Comparison of ENCODE assay signal across 8 mouse cellular contexts in the genomic region with DNA sequence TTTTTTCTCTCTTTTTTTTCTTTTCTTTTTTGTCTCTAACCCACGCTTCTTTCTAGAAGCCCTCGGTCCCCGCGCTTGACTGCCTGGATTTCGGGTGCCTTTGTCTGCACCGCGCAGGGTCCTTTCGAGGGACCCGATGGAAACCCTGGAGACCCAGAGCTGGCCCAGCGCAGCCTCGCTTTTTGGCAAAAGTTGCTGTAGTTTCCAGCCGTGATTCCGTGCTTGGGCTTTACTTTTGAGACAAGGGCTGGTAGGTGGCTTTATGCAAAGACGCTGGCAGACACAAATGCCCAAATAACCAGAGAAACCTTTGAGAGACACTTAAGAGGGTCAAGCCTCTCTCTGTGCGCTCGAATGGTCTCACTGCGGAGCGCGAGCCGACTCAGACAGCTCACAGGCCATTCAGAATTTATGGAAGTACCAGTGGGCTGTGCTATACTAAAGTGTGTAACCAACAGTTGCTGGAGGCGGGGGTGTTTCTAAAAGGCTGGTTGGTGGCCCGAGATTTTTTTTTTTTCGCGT. TPM values are rescaled to one million over a fixed set of nuclear protein-coding genes. Genes with fewer than 3 reads are reported as not detected.
DNase-seq lines count a peak whose midpoint lies in the region; ATAC-seq and TF ChIP-seq lines count a peak whose summit lies in the region.

No protein-coding gene starts in this region.

- no peaks in the 10 kb centered on the region for H3K36me3 ChIP-seq in kidney, postnatal 0 days (ENCODE audit: insufficient read depth, low read length)

- DNase-seq in kidney, postnatal 0 days (ENCODE audit: low spot score), result peak; percentile 42
- DNase-seq in kidney, postnatal 25 days, result no peak
- peak; percentile 39 for DNase-seq in embryo, embryonic 11 days
- peak; percentile 34 for DNase-seq in induced T-regulatory cell, adult 2 months (ENCODE audit: low read depth)
- peak; percentile 21 for DNase-seq in naive thymus-derived CD4-positive, alpha-beta T cell, adult 2 months (ENCODE audit: low read depth)
- no peak for DNase-seq in cerebellum, postnatal 36 days
- no peak for DNase-seq in Muller cell, postnatal 12 days (ENCODE audit: inconsistent ontology term)

- no peak overlapping the region for H3K27ac ChIP-seq in kidney, postnatal 0 days

- peaks cover 11% of the 10 kb centered on the region; the same call in 1 of the 2 replicates for H3K27me3 ChIP-seq in kidney, postnatal 0 days (ENCODE audit: insufficient read depth, low read length)

- no peaks in the 10 kb centered on the region for H3K9me3 ChIP-seq in kidney, postnatal 0 days (replicated peaks; ENCODE audit: low read length)

- no peak for ATAC-seq in kidney, postnatal 0 days (replicated peaks; ENCODE audit: low FRiP score, low read depth)
- ATAC-seq in cerebellum, adult (ENCODE audit: insufficient number of reproducible peaks, low FRiP score, low TSS enrichment), result no peak

- 0 out of 2 replicates have a peak, but pooled peaks cover 5% of the 10 kb centered on the region for H3K4me1 ChIP-seq in kidney, postnatal 0 days (replicated peaks; ENCODE audit: insufficient read depth, low read length)

- WGBS in kidney, postnatal 0 days, result 4% methylated on average over 24 of the region's 24 CpGs

- TF ChIP-seq CTCF in kidney, postnatal 0 days (IDR thresholded peaks at IDR 0.05; ENCODE audit: low read depth), result no peak

- H3K4me3 ChIP-seq in kidney, postnatal 0 days (replicated peaks; ENCODE audit: low read depth, low read length), result peak overlapping the region; percentile 41

- no peak overlapping the region for H3K9ac ChIP-seq in kidney, postnatal 0 days (ENCODE audit: low read depth, low read length)

- H3K4me2 ChIP-seq in kidney, postnatal 0 days (ENCODE audit: low read length), result peak overlapping the region; percentile 92

RNA-seq across cellular contexts. Expression of a gene that starts 0.4 kb away (rescaled TPM):
- polyA plus RNA-seq in kidney, postnatal 0 days (2015; fragmentation: Nextera tagmentation; extraction: Ambion mirVana), result 3.3 and 3.4 TPM in 2 replicates

Comparison
In these comparisons a context has a peak if more than half of its experiments do, and no peak if none do; other contexts are left out.
1. DNase-seq: peak in kidney, postnatal 0 days (single experiment), embryo, embryonic 11 days (single experiment), induced T-regulatory cell, adult 2 months (single experiment) and naive thymus-derived CD4-positive, alpha-beta T cell, adult 2 months (single experiment); none in kidney, postnatal 25 days (0 of 2), cerebellum, postnatal 36 days (0 of 2) and Muller cell, postnatal 12 days (single experiment).